Mouse (Mus musculus) limb, embryonic 11.5 days (tissue): ENCODE data around the gene Arpc3. TPM values are rescaled to one million over a fixed set of nuclear protein-coding genes. Genes with fewer than 3 reads are reported as not detected.
"Not testable (repeated sequence)": the region's sequence is repeated elsewhere in the genome, so short reads cannot be mapped to it uniquely, and the experiment has no call there.

Source experiments
- ATAC-seq: fragments of 200-750 bp; cut with Nextera tagmentation; 2 replicates; pipeline ENCODE4 v1.8.0; 2017; ENCODE audit warnings: low read depth; ENCODE audit not compliant: insufficient number of reproducible peaks, low FRiP score, low TSS enrichment
- DNase-seq: peaks from one replicate; pipeline ENCODE4 v3.0.0-alpha.2; 2015; ENCODE audit warnings: low spot score
- H3K27ac ChIP-seq: fragments of 300-500 bp; sonication (generic); replicated peaks from 2 replicates; pipeline ENCODE4 v1.5.1; 2014; ENCODE audit warnings: low read depth, mild to moderate bottlenecking, low read length
- H3K27me3 ChIP-seq: fragments of 300-500 bp; sonication (generic); 2 replicates; pipeline ENCODE4 v1.6.1; 2014; ENCODE audit warnings: mild to moderate bottlenecking, low read length, mixed read lengths; ENCODE audit not compliant: control insufficient read depth, insufficient read depth
- H3K36me3 ChIP-seq: fragments of 300-500 bp; sonication (generic); 2 replicates; pipeline ENCODE4 v1.6.1; 2014; ENCODE audit warnings: mild to moderate bottlenecking, low read length, moderate library complexity, mixed read lengths; ENCODE audit not compliant: control insufficient read depth, insufficient read depth
- H3K4me1 ChIP-seq: fragments of 300-500 bp; sonication (generic); 2 replicates; pipeline ENCODE4 v1.6.1; 2014; ENCODE audit warnings: low read length, mixed read lengths; ENCODE audit not compliant: control insufficient read depth, insufficient read depth
- H3K4me2 ChIP-seq: fragments of 300-500 bp; sonication (generic); 2 replicates; pipeline ENCODE4 v1.6.1; 2014; ENCODE audit warnings: low read depth, mild to moderate bottlenecking, moderate library complexity; ENCODE audit not compliant: severe bottlenecking
- H3K4me3 ChIP-seq: fragments of 300-500 bp; sonication (generic); 2 replicates; pipeline ENCODE4 v1.5.1; 2014; ENCODE audit warnings: low read depth, low read length
- H3K9ac ChIP-seq: fragments of 300-500 bp; sonication (generic); 2 replicates; pipeline ENCODE4 v1.6.1; 2014; ENCODE audit warnings: mild to moderate bottlenecking, low read length
- H3K9me3 ChIP-seq: fragments of 300-500 bp; sonication (generic); 2 replicates; pipeline ENCODE4 v1.6.1; 2016; ENCODE audit warnings: low read length; ENCODE audit not compliant: control insufficient read depth
- WGBS: fragments of 180-500 bp; shearing (Covaris S2); extraction: QIAGEN DNeasy Blood & Tissue Kit; methylation state at CpG from one replicate; pipeline ENCODE4 v1.1.7; 2014; 5-methylcytosine and 5-hydroxymethylcytosine counted together
- polyA plus RNA-seq: library from polyadenylated mRNA; unstranded; fragments of >200 nt; fragmentation: Nextera tagmentation; extraction: Ambion mirVana; gene quantifications from 2 replicates; pipeline ENCODE4 v1.2.1, GENCODE M21; 2014

The Arpc3 gene
- polyA plus RNA-seq, 1 experiment from 2014 or later: 45.4 TPM

DNA sequence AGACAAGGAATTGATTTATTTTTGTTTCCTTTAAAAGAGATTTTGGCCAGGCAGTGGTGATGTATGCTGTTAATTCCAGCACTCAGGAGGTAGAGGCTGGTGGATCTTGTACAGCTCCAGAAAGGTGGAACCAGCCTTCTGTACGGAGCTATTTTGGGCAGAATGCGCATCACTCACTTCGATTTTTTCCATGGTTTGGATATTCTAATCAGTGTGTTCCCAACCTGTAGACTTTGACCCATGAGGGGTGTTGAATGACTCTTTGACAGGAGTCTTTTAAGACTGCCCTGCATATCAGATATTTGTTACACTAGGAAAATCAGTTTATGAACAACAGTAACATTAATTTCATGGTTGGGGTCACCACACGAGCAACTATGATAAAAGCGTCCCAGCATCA lies 59.6 kb downstream of the Arpc3 start:
- peaks cover 19% of the 10 kb centered on the region; the same call in 1 of the 2 replicates for H3K36me3 ChIP-seq

DNA sequence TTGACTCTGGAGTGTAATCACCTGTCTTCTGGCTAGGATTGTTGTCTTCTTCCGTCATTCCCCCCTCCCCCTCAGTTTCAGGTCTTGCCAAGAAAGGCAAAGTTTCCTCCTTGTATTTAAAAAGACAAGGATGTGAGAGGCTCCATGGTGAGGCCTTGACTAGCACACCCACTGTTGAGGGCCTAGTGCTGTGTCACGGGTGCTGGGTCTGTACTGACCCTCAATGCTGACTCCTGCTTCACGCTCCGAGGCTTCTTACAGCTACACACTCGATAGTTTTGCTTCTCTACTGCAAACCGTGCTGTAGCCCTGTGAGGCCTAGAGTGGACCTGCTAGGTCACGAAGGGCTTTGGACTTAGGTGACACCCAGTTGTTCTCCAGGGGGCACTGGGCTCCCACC lies 60.5 kb downstream of the Arpc3 start:
- no peaks in the 10 kb centered on the region for H3K4me1 ChIP-seq
- DNase-seq (no peak), ATAC-seq (no peak)
- no peak overlapping the region for H3K9ac ChIP-seq
- H3K27me3 ChIP-seq: no peaks in the 10 kb centered on the region
- no peaks in the 10 kb centered on the region for H3K9me3 ChIP-seq
- H3K27ac ChIP-seq: no peak overlapping the region
- WGBS: 87% methylated on average over 7 of the region's 7 CpGs
- no peak overlapping the region for H3K4me3 ChIP-seq
- peaks cover 19% of the 10 kb centered on the region for H3K36me3 ChIP-seq
- H3K4me2 ChIP-seq: no peak overlapping the region

More for the DNA sequence above, 59.6 kb downstream of the Arpc3 start:
- H3K9ac ChIP-seq: no peak overlapping the region
- no peaks in the 10 kb centered on the region for H3K27me3 ChIP-seq
- WGBS: 88% methylated on average over 5 of the region's 5 CpGs
- no peaks in the 10 kb centered on the region for H3K9me3 ChIP-seq
- no peak overlapping the region for H3K27ac ChIP-seq
- H3K4me3 ChIP-seq: no peak overlapping the region
- H3K4me1 ChIP-seq: no peaks in the 10 kb centered on the region
- no peak overlapping the region for H3K4me2 ChIP-seq
- no peak for DNase-seq
- no peak for ATAC-seq

- DNase-seq (no peak), ATAC-seq (no peak)
- no peaks in the 10 kb centered on the region for H3K9me3 ChIP-seq
- H3K4me3 ChIP-seq: no peak overlapping the region
- H3K27ac ChIP-seq: no peak overlapping the region
- H3K36me3 ChIP-seq: peaks cover 29% of the 10 kb centered on the region
- H3K4me2 ChIP-seq: no peak overlapping the region
- H3K9ac ChIP-seq: no peak overlapping the region
- H3K27me3 ChIP-seq: no peaks in the 10 kb centered on the region
- no peaks in the 10 kb centered on the region for H3K4me1 ChIP-seq
- WGBS: 86% methylated on average over 6 of the region's 6 CpGs
Observed at GRCm38 (mm10) chr5:122453188-122453587, 61.5 kb downstream of the Arpc3 start.

DNA sequence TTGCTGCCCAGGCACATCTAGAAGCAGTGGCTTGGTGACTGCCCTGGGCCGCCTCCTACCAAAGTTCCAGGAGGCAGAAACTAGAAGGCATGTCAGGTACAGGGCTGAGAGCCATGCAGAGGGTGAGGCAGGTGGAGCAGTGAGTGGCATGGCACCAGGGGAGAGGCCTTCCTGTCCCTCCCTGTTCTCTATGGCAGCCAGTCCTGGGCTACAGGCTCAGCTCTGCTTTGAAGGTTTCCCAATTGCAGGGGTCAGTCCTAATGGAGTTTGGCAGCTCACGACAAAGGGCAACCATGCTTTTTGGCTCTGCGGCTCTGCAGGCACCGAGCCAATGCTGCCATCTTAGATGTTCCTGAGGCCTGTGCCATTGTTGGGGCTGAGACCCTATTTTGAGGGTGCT lies 62.8 kb downstream of the Arpc3 start:
- Histone ChIP-seq H3K36me3 (peaks cover 41% of the 10 kb centered on the region), H3K9me3 (no peaks in the 10 kb centered on the region), H3K27me3 (no peaks in the 10 kb centered on the region), H3K9ac (no peak overlapping the region), H3K27ac (no peak overlapping the region), H3K4me3 (no peak overlapping the region), H3K4me2 (no peak overlapping the region), H3K4me1 (no peaks in the 10 kb centered on the region)
- 92% methylated on average over 4 of the region's 4 CpGs for WGBS
- ATAC-seq: no peak
- no peak for DNase-seq

DNA sequence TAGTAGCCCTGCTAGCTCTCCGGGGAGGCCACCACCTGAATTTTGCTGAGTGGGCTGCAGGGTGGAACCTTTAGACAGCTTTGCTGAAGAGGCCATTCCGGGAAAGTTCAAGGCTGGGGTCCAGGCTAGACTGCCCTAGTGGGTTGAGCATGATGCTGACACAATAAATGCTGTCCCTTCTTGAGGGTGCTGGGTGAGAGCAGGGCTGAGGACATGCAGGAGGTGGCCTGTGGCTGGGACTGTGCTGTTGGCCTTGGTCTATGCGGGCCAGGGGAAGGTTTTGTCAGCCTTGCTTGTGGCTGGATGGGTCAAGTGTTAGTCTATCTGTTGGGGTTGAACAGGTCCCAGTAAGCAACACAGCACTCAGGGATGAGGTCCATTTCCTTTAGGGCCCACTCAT lies 63.2 kb downstream of the Arpc3 start:
- 94% methylated on average over 3 of the region's 3 CpGs for WGBS
- peaks cover 43% of the 10 kb centered on the region for H3K36me3 ChIP-seq

DNA sequence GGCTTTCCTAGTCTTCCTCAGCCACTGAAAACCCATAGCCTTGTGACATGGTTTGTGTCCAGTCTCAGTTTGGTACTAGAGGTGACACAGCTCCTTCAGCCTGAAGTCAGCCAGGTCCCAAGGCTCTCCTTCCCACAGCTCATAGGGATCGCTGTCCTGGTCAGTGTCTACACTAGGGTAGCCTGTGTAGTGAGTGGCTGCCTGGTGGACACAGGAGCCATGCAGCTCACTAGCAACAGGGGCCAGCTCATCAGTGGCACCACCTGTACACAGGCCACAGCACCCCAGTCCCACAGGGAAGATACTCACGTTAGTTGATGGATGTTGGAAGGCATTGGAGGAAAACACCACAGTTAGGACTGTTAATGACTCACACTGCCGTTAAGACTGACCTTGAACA lies 63.9 kb downstream of the Arpc3 start:
- Histone ChIP-seq H3K27me3 (no peaks in the 10 kb centered on the region), H3K9me3 (no peaks in the 10 kb centered on the region), H3K4me1 (no peaks in the 10 kb centered on the region), H3K9ac (no peak overlapping the region), H3K4me2 (no peak overlapping the region), H3K36me3 (peaks cover 50% of the 10 kb centered on the region), H3K4me3 (no peak overlapping the region), H3K27ac (no peak overlapping the region)
- no peak for DNase-seq
- ATAC-seq: no peak
- 89% methylated on average over 3 of the region's 3 CpGs for WGBS

More for the DNA sequence above, 63.2 kb downstream of the Arpc3 start:
- Histone ChIP-seq H3K27me3 (no peaks in the 10 kb centered on the region), H3K27ac (no peak overlapping the region), H3K4me2 (no peak overlapping the region), H3K9me3 (no peaks in the 10 kb centered on the region), H3K4me1 (no peaks in the 10 kb centered on the region), H3K9ac (no peak overlapping the region), H3K4me3 (no peak overlapping the region)
- no peak for DNase-seq
- ATAC-seq: no peak

DNA sequence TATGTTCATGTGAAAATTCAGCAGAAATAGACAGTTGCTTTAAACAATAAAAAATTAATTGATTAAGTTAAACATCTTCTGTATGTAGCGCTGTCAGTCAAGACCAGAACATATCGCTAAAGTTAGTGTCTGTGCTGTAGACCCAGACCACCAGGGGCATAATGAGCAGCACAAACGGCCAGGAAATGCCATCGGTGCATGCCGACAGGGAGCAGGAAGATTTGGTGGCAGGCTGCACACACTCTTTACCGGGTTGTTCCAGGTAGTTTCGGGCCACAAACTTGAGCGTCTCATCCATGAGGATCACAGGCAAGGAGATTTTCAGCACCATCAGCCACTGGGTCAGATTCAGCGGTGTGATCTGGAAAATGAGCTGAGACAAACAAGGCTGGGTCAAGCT lies 65.4 kb downstream of the Arpc3 start:
- not testable (repeated sequence) for H3K4me1 ChIP-seq

GRCm38 (mm10) chr5:122458066-122458465 lies 66.4 kb downstream of the Arpc3 start:
- Histone ChIP-seq H3K4me3 (no peak overlapping the region), H3K4me2 (no peak overlapping the region), H3K4me1 (no peaks in the 10 kb centered on the region), H3K27ac (no peak overlapping the region), H3K36me3 (peaks cover 62% of the 10 kb centered on the region), H3K9ac (no peak overlapping the region), H3K27me3 (no peaks in the 10 kb centered on the region), H3K9me3 (no peaks in the 10 kb centered on the region)
- WGBS: 90% methylated on average over 4 of the region's 4 CpGs
- ATAC-seq (no peak), DNase-seq (no peak)

More for the DNA sequence above, 65.4 kb downstream of the Arpc3 start:
- WGBS: 90% methylated on average over 9 of the region's 9 CpGs
- peaks cover 63% of the 10 kb centered on the region for H3K36me3 ChIP-seq
- not testable (repeated sequence) for H3K9me3 ChIP-seq, ATAC-seq, H3K27me3 ChIP-seq, H3K4me3 ChIP-seq, H3K27ac ChIP-seq, H3K9ac ChIP-seq, DNase-seq, H3K4me2 ChIP-seq

- Histone ChIP-seq H3K9me3 (no peaks in the 10 kb centered on the region), H3K27me3 (no peaks in the 10 kb centered on the region), H3K4me3 (no peak overlapping the region), H3K36me3 (peaks cover 64% of the 10 kb centered on the region), H3K27ac (no peak overlapping the region), H3K4me1 (no peaks in the 10 kb centered on the region), H3K9ac (no peak overlapping the region), H3K4me2 (no peak overlapping the region)
- ATAC-seq: no peak
- 95% methylated on average over 5 of the region's 5 CpGs for WGBS
- DNase-seq: no peak
Observed at GRCm38 (mm10) chr5:122459335-122459734, 67.7 kb downstream of the Arpc3 start.
